Mouse (Mus musculus): ENCODE measurements at regions not wholly inside any gene's neighbourhood (a gene's known extent, or its start where the extent isn't known, plus 50 kb on each side); places are given as distances from the start of the nearest gene placed in this dataset.

- H3K4me1 ChIP-seq (ENCODE audit: control insufficient read depth, insufficient read depth, low read length) = no peaks in the 10 kb centered on the region
- WGBS = 86% methylated on average over 3 of the region's 3 CpGs
- ATAC-seq (ENCODE audit: low FRiP score, low TSS enrichment) = no peak
These were observed 264.7 kb upstream of the 9630041A04Rik start for GRCm38 (mm10) chr9:101596898-101597297.

GRCm38 (mm10) chr9:101595101-101595650 lies 266.5 kb upstream of the 9630041A04Rik start:
- no peaks in the 10 kb centered on the region for H3K4me1 ChIP-seq (ENCODE audit: control insufficient read depth, insufficient read depth, low read length)
- WGBS = 67% methylated on average over 14 of the region's 14 CpGs
- H3K9ac ChIP-seq (ENCODE audit: low read depth, low read length) = no peak overlapping the region
- no peak for ATAC-seq (ENCODE audit: low FRiP score, low TSS enrichment)
- H3K36me3 ChIP-seq (ENCODE audit: control insufficient read depth, insufficient read depth, low read length) = no peaks in the 10 kb centered on the region
- H3K27me3 ChIP-seq (ENCODE audit: control insufficient read depth, insufficient read depth, low read length) = no peaks in the 10 kb centered on the region
- H3K4me3 ChIP-seq (ENCODE audit: low read length) = no peak overlapping the region
- no peaks in the 10 kb centered on the region for H3K9me3 ChIP-seq (ENCODE audit: control insufficient read depth, low read length)
- H3K27ac ChIP-seq (ENCODE audit: low read depth, low read length) = no peak overlapping the region
- no peak overlapping the region for H3K4me2 ChIP-seq (replicated peaks; ENCODE audit: low read depth, low read length)

More at GRCm38 (mm10) chr9:101596898-101597297, 264.7 kb upstream of the 9630041A04Rik start:
- Histone ChIP-seq H3K4me3 (ENCODE audit: low read length) (no peak overlapping the region), H3K27me3 (ENCODE audit: control insufficient read depth, insufficient read depth, low read length) (no peaks in the 10 kb centered on the region), H3K9me3 (ENCODE audit: control insufficient read depth, low read length) (no peaks in the 10 kb centered on the region), H3K4me2 (replicated peaks; ENCODE audit: low read depth, low read length) (no peak overlapping the region), H3K36me3 (ENCODE audit: control insufficient read depth, insufficient read depth, low read length) (no peaks in the 10 kb centered on the region), H3K9ac (ENCODE audit: low read depth, low read length) (no peak overlapping the region), H3K27ac (ENCODE audit: low read depth, low read length) (no peak overlapping the region)

- no peaks in the 10 kb centered on the region for H3K36me3 ChIP-seq (ENCODE audit: control insufficient read depth, insufficient read depth, low read length)
- no peak overlapping the region for H3K4me2 ChIP-seq (replicated peaks; ENCODE audit: low read depth, low read length)
- no peak for ATAC-seq (ENCODE audit: low FRiP score, low TSS enrichment)
- H3K9me3 ChIP-seq (ENCODE audit: control insufficient read depth, low read length) = no peaks in the 10 kb centered on the region
- no peaks in the 10 kb centered on the region for H3K4me1 ChIP-seq (ENCODE audit: control insufficient read depth, insufficient read depth, low read length)
- H3K27me3 ChIP-seq (ENCODE audit: control insufficient read depth, insufficient read depth, low read length) = no peaks in the 10 kb centered on the region
- 72% methylated on average over 8 of the region's 8 CpGs for WGBS
- no peak overlapping the region for H3K4me3 ChIP-seq (ENCODE audit: low read length)
- no peak overlapping the region for H3K27ac ChIP-seq (ENCODE audit: low read depth, low read length)
- no peak overlapping the region for H3K9ac ChIP-seq (ENCODE audit: low read depth, low read length)
These were observed 269.0 kb upstream of the 9630041A04Rik start for GRCm38 (mm10) chr9:101592621-101593020.

- no peaks in the 10 kb centered on the region for H3K4me1 ChIP-seq (ENCODE audit: control insufficient read depth, insufficient read depth, low read length)
- H3K4me2 ChIP-seq (replicated peaks; ENCODE audit: low read depth, low read length) = no peak overlapping the region
- no peaks in the 10 kb centered on the region for H3K27me3 ChIP-seq (ENCODE audit: control insufficient read depth, insufficient read depth, low read length)
- no peak overlapping the region for H3K9ac ChIP-seq (ENCODE audit: low read depth, low read length)
- no peaks in the 10 kb centered on the region for H3K9me3 ChIP-seq (ENCODE audit: control insufficient read depth, low read length)
- no peaks in the 10 kb centered on the region for H3K36me3 ChIP-seq (ENCODE audit: control insufficient read depth, insufficient read depth, low read length)
- H3K27ac ChIP-seq (ENCODE audit: low read depth, low read length) = no peak overlapping the region
- no peak overlapping the region for H3K4me3 ChIP-seq (ENCODE audit: low read length)
- 28% methylated on average over 8 of the region's 8 CpGs for WGBS
- ATAC-seq (ENCODE audit: low FRiP score, low TSS enrichment) = no peak
These were observed 270.0 kb upstream of the 9630041A04Rik start for GRCm38 (mm10) chr9:101591681-101592080.

DNA sequence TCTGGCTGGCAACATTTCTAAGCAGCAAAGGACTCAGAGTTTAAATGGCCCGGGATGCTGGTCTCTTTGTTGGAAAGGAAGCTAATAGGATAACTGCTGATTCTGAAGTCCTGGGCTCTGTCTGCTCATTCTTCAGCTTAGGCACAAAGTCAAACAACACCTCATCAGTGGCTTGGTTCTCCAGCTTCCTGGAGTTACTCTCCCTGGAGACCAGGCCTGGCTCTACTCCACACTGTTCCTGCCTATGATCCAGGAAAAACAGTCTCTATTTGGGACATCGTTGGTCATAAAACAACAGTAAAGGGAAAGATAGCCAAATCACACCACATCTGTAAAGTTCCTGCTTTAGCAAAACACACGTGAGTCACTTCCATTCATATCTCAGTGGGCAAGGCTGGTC lies 271.3 kb upstream of the 9630041A04Rik start:
- Histone ChIP-seq H3K27me3 (ENCODE audit: control insufficient read depth, insufficient read depth, low read length) (no peaks in the 10 kb centered on the region), H3K4me1 (ENCODE audit: control insufficient read depth, insufficient read depth, low read length) (no peaks in the 10 kb centered on the region), H3K4me2 (replicated peaks; ENCODE audit: low read depth, low read length) (no peak overlapping the region), H3K9me3 (ENCODE audit: control insufficient read depth, low read length) (no peaks in the 10 kb centered on the region), H3K27ac (ENCODE audit: low read depth, low read length) (no peak overlapping the region), H3K4me3 (ENCODE audit: low read length) (no peak overlapping the region), H3K9ac (ENCODE audit: low read depth, low read length) (no peak overlapping the region), H3K36me3 (ENCODE audit: control insufficient read depth, insufficient read depth, low read length) (no peaks in the 10 kb centered on the region)
- 75% methylated on average over 3 of the region's 3 CpGs for WGBS
- ATAC-seq (ENCODE audit: low FRiP score, low TSS enrichment) = no peak

- Histone ChIP-seq H3K4me1 (ENCODE audit: control insufficient read depth, insufficient read depth, low read length) (no peaks in the 10 kb centered on the region), H3K36me3 (ENCODE audit: control insufficient read depth, insufficient read depth, low read length) (no peaks in the 10 kb centered on the region), H3K4me3 (ENCODE audit: low read length) (no peak overlapping the region), H3K9ac (ENCODE audit: low read depth, low read length) (no peak overlapping the region), H3K9me3 (ENCODE audit: control insufficient read depth, low read length) (peaks cover 4% of the 10 kb centered on the region; the same call in 1 of the 2 replicates), H3K27me3 (ENCODE audit: control insufficient read depth, insufficient read depth, low read length) (no peaks in the 10 kb centered on the region), H3K27ac (ENCODE audit: low read depth, low read length) (no peak overlapping the region), H3K4me2 (replicated peaks; ENCODE audit: low read depth, low read length) (no peak overlapping the region)
- WGBS = 87% methylated on average over 4 of the region's 4 CpGs
- ATAC-seq (ENCODE audit: low FRiP score, low TSS enrichment) = no peak
These were observed 280.6 kb upstream of the 9630041A04Rik start for GRCm38 (mm10) chr9:101581064-101581463.

DNA sequence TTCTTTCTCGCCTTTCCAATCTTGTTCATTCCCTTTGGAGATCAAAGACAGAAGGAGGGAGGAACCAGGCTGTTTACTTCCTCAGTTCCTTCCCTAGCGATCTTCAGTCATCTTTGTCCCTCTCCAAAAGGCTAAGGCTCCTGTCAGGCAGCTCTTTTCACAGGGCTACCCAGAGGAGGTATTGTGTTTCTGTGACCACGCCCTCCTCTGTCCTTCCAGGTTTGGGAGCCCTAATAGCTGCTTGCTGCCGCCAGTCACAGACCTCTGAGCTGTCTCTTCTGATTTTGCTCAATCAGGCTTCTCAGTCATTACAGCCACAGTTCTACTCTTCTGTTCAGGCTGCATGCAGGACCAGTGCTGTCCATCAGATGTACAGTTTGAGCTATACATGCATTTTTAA lies 290.9 kb upstream of the 9630041A04Rik start:
- no peak overlapping the region for H3K9ac ChIP-seq (ENCODE audit: low read depth, low read length)
- no peaks in the 10 kb centered on the region for H3K36me3 ChIP-seq (ENCODE audit: control insufficient read depth, insufficient read depth, low read length)
- no peaks in the 10 kb centered on the region for H3K4me1 ChIP-seq (ENCODE audit: control insufficient read depth, insufficient read depth, low read length)
- 12% methylated on average over 4 of the region's 4 CpGs for WGBS
- no peak overlapping the region for H3K4me2 ChIP-seq (replicated peaks; ENCODE audit: low read depth, low read length)
- no peak overlapping the region for H3K4me3 ChIP-seq (ENCODE audit: low read length)
- no peaks in the 10 kb centered on the region for H3K9me3 ChIP-seq (ENCODE audit: control insufficient read depth, low read length)
- no peak for ATAC-seq (ENCODE audit: low FRiP score, low TSS enrichment)
- H3K27me3 ChIP-seq (ENCODE audit: control insufficient read depth, insufficient read depth, low read length) = no peaks in the 10 kb centered on the region
- H3K27ac ChIP-seq (ENCODE audit: low read depth, low read length) = no peak overlapping the region

DNA sequence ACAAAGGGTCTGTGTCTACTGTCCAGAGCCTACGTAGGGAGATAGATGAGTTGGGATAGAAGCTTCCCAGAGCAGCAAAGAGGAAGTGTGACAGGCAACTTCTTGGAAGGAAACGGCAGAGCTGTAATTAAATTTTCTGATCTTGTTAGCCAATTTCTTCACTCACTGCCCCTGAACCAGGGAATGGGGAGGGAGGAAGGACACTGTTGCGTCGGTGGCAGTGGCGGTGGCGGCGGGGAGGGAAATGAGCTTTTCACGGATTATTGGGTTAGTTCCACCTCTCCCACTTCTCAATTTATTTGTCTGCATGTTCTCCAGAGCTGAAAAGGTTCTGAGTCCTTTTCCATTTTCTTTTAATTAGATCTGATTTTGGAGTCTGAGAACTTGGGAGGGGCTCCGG lies 298.4 kb upstream of the 9630041A04Rik start:
- Histone ChIP-seq H3K27ac (ENCODE audit: low read depth, low read length) (no peak overlapping the region), H3K4me3 (ENCODE audit: low read length) (no peak overlapping the region), H3K9ac (ENCODE audit: low read depth, low read length) (no peak overlapping the region), H3K4me2 (replicated peaks; ENCODE audit: low read depth, low read length) (no peak overlapping the region; the same call in 1 of the 2 replicates), H3K36me3 (ENCODE audit: control insufficient read depth, insufficient read depth, low read length) (no peaks in the 10 kb centered on the region), H3K27me3 (ENCODE audit: control insufficient read depth, insufficient read depth, low read length) (no peaks in the 10 kb centered on the region), H3K4me1 (ENCODE audit: control insufficient read depth, insufficient read depth, low read length) (no peaks in the 10 kb centered on the region), H3K9me3 (ENCODE audit: control insufficient read depth, low read length) (no peaks in the 10 kb centered on the region)
- peak; percentile 62; the same call in 1 of the 2 replicates for ATAC-seq (ENCODE audit: low FRiP score, low TSS enrichment)
- WGBS = 47% methylated on average over 9 of the region's 9 CpGs

- no peaks in the 10 kb centered on the region for H3K9me3 ChIP-seq (ENCODE audit: control insufficient read depth, low read length)
- H3K4me3 ChIP-seq (ENCODE audit: low read length) = no peak overlapping the region
- H3K36me3 ChIP-seq (ENCODE audit: control insufficient read depth, insufficient read depth, low read length) = no peaks in the 10 kb centered on the region
- H3K9ac ChIP-seq (ENCODE audit: low read depth, low read length) = no peak overlapping the region
- no peaks in the 10 kb centered on the region for H3K27me3 ChIP-seq (ENCODE audit: control insufficient read depth, insufficient read depth, low read length)
- 63% methylated on average over 11 of the region's 11 CpGs for WGBS
- H3K4me1 ChIP-seq (ENCODE audit: control insufficient read depth, insufficient read depth, low read length) = peaks cover 8% of the 10 kb centered on the region; the same call in 1 of the 2 replicates
- no peak overlapping the region for H3K4me2 ChIP-seq (replicated peaks; ENCODE audit: low read depth, low read length)
- no peak overlapping the region for H3K27ac ChIP-seq (ENCODE audit: low read depth, low read length)
- no peak for ATAC-seq (ENCODE audit: low FRiP score, low TSS enrichment)
These were observed 302.3 kb upstream of the 9630041A04Rik start for GRCm38 (mm10) chr9:101559366-101559765.
